Mouse (Mus musculus): Measurements from ENCODE around the gene Spata2. TPM values are rescaled to one million over a fixed set of nuclear protein-coding genes. Genes with fewer than 3 reads are reported as not detected.

Spata2 gene
- polyA plus RNA-seq, 1 experiment from 2014 or later, result 15.1 TPM

GRCm38 (mm10) chr2:167479501-167479900, 13.2 kb downstream of the Spata2 start:
- Histone ChIP-seq H3K4me2 (ENCODE audit: low read length) (no peak overlapping the region), H3K4me3 (ENCODE audit: low read depth, low read length) (no peak overlapping the region), H3K9ac (ENCODE audit: low read length) (no peak overlapping the region), H3K9me3 (ENCODE audit: control insufficient read depth, low read length) (no peaks in the 10 kb centered on the region), H3K27me3 (replicated peaks; ENCODE audit: control insufficient read depth, insufficient read depth, low read length) (no peaks in the 10 kb centered on the region), H3K27ac (ENCODE audit: low read depth) (no peak overlapping the region), H3K36me3 (ENCODE audit: control insufficient read depth, insufficient read depth, low read length) (peaks cover 29% of the 10 kb centered on the region), H3K4me1 (replicated peaks; ENCODE audit: control insufficient read depth, insufficient read depth, low read length) (peaks cover 15% of the 10 kb centered on the region)
- no peak for ATAC-seq (replicated peaks; ENCODE audit: low FRiP score, low TSS enrichment, low read depth)
- 96% methylated on average over 1 of the region's 1 CpGs for WGBS
- no peak for DNase-seq (ENCODE audit: low spot score)

GRCm38 (mm10) chr2:167478128-167478527, 14.6 kb downstream of the Spata2 start:
- no peak overlapping the region for H3K27ac ChIP-seq (ENCODE audit: low read depth)
- peaks cover 15% of the 10 kb centered on the region for H3K4me1 ChIP-seq (replicated peaks; ENCODE audit: control insufficient read depth, insufficient read depth, low read length)
- peaks cover 28% of the 10 kb centered on the region for H3K36me3 ChIP-seq (ENCODE audit: control insufficient read depth, insufficient read depth, low read length)
- no peak overlapping the region for H3K4me3 ChIP-seq (ENCODE audit: low read depth, low read length)
- ATAC-seq (replicated peaks; ENCODE audit: low FRiP score, low TSS enrichment, low read depth) (no peak), DNase-seq (ENCODE audit: low spot score) (no peak)
- no peak overlapping the region for H3K9ac ChIP-seq (ENCODE audit: low read length)
- H3K27me3 ChIP-seq (replicated peaks; ENCODE audit: control insufficient read depth, insufficient read depth, low read length), result no peaks in the 10 kb centered on the region
- H3K4me2 ChIP-seq (ENCODE audit: low read length), result no peak overlapping the region
- WGBS, result 30% methylated on average over 2 of the region's 2 CpGs
- no peaks in the 10 kb centered on the region for H3K9me3 ChIP-seq (ENCODE audit: control insufficient read depth, low read length)

GRCm38 (mm10) chr2:167476762-167477161, 15.9 kb downstream of the Spata2 start:
- Histone ChIP-seq H3K27me3 (replicated peaks; ENCODE audit: control insufficient read depth, insufficient read depth, low read length) (no peaks in the 10 kb centered on the region), H3K9me3 (ENCODE audit: control insufficient read depth, low read length) (no peaks in the 10 kb centered on the region), H3K4me1 (replicated peaks; ENCODE audit: control insufficient read depth, insufficient read depth, low read length) (peaks cover 15% of the 10 kb centered on the region), H3K9ac (ENCODE audit: low read length) (no peak overlapping the region), H3K4me3 (ENCODE audit: low read depth, low read length) (no peak overlapping the region), H3K27ac (ENCODE audit: low read depth) (peak overlapping the region; percentile 58), H3K36me3 (ENCODE audit: control insufficient read depth, insufficient read depth, low read length) (peaks cover 31% of the 10 kb centered on the region), H3K4me2 (ENCODE audit: low read length) (0 out of 2 replicates have a peak overlapping the region, but pooled peaks have one; percentile 6)
- WGBS, result 65% methylated on average over 4 of the region's 4 CpGs
- no peak for DNase-seq (ENCODE audit: low spot score)
- no peak; the same call in 1 of the 2 replicates for ATAC-seq (replicated peaks; ENCODE audit: low FRiP score, low TSS enrichment, low read depth)

- H3K4me1 ChIP-seq (replicated peaks; ENCODE audit: control insufficient read depth, insufficient read depth, low read length), result peaks cover 15% of the 10 kb centered on the region
- no peaks in the 10 kb centered on the region for H3K27me3 ChIP-seq (replicated peaks; ENCODE audit: control insufficient read depth, insufficient read depth, low read length)
- DNase-seq (ENCODE audit: low spot score) (peak; percentile 76), ATAC-seq (replicated peaks; ENCODE audit: low FRiP score, low TSS enrichment, low read depth) (peak; percentile 52; the same call in 1 of the 2 replicates)
- peak overlapping the region; percentile 58 for H3K27ac ChIP-seq (ENCODE audit: low read depth)
- WGBS, result 19% methylated on average over 7 of the region's 7 CpGs
- 0 out of 2 replicates have a peak overlapping the region, but pooled peaks have one; percentile 6 for H3K4me2 ChIP-seq (ENCODE audit: low read length)
- H3K36me3 ChIP-seq (ENCODE audit: control insufficient read depth, insufficient read depth, low read length), result peaks cover 36% of the 10 kb centered on the region
- H3K9ac ChIP-seq (ENCODE audit: low read length), result no peak overlapping the region
- H3K4me3 ChIP-seq (ENCODE audit: low read depth, low read length), result no peak overlapping the region
- H3K9me3 ChIP-seq (ENCODE audit: control insufficient read depth, low read length), result no peaks in the 10 kb centered on the region
Observed at GRCm38 (mm10) chr2:167476200-167476688, 16.4 kb downstream of the Spata2 start.

- WGBS, result 78% methylated on average over 5 of the region's 5 CpGs
- Histone ChIP-seq H3K4me2 (ENCODE audit: low read length) (no peak overlapping the region), H3K27ac (ENCODE audit: low read depth) (peak overlapping the region; percentile 58; the same call in 1 of the 2 replicates), H3K4me3 (ENCODE audit: low read depth, low read length) (no peak overlapping the region), H3K36me3 (ENCODE audit: control insufficient read depth, insufficient read depth, low read length) (peaks cover 42% of the 10 kb centered on the region), H3K9me3 (ENCODE audit: control insufficient read depth, low read length) (no peaks in the 10 kb centered on the region), H3K9ac (ENCODE audit: low read length) (no peak overlapping the region), H3K4me1 (replicated peaks; ENCODE audit: control insufficient read depth, insufficient read depth, low read length) (peaks cover 15% of the 10 kb centered on the region), H3K27me3 (replicated peaks; ENCODE audit: control insufficient read depth, insufficient read depth, low read length) (no peaks in the 10 kb centered on the region)
- no peak for DNase-seq (ENCODE audit: low spot score)
- no peak for ATAC-seq (replicated peaks; ENCODE audit: low FRiP score, low TSS enrichment, low read depth)
Observed at GRCm38 (mm10) chr2:167475596-167475995, 17.1 kb downstream of the Spata2 start.

GRCm38 (mm10) chr2:167474218-167474617, 18.5 kb downstream of the Spata2 start:
- Histone ChIP-seq H3K27ac (ENCODE audit: low read depth) (no peak overlapping the region), H3K9me3 (ENCODE audit: control insufficient read depth, low read length) (no peaks in the 10 kb centered on the region), H3K4me2 (ENCODE audit: low read length) (no peak overlapping the region), H3K36me3 (ENCODE audit: control insufficient read depth, insufficient read depth, low read length) (peaks cover 56% of the 10 kb centered on the region), H3K27me3 (replicated peaks; ENCODE audit: control insufficient read depth, insufficient read depth, low read length) (no peaks in the 10 kb centered on the region), H3K4me3 (ENCODE audit: low read depth, low read length) (no peak overlapping the region), H3K4me1 (replicated peaks; ENCODE audit: control insufficient read depth, insufficient read depth, low read length) (peaks cover 15% of the 10 kb centered on the region), H3K9ac (ENCODE audit: low read length) (no peak overlapping the region)
- WGBS, result 86% methylated on average over 6 of the region's 6 CpGs
- DNase-seq (ENCODE audit: low spot score) (no peak), ATAC-seq (replicated peaks; ENCODE audit: low FRiP score, low TSS enrichment, low read depth) (no peak)

- no peak overlapping the region for H3K4me2 ChIP-seq (ENCODE audit: low read length)
- H3K36me3 ChIP-seq (ENCODE audit: control insufficient read depth, insufficient read depth, low read length), result peaks cover 77% of the 10 kb centered on the region
- H3K4me3 ChIP-seq (ENCODE audit: low read depth, low read length), result no peak overlapping the region
- WGBS, result 84% methylated on average over 6 of the region's 6 CpGs
- ATAC-seq (replicated peaks; ENCODE audit: low FRiP score, low TSS enrichment, low read depth) (no peak), DNase-seq (ENCODE audit: low spot score) (no peak)
- peaks cover 10% of the 10 kb centered on the region for H3K4me1 ChIP-seq (replicated peaks; ENCODE audit: control insufficient read depth, insufficient read depth, low read length)
- H3K27me3 ChIP-seq (replicated peaks; ENCODE audit: control insufficient read depth, insufficient read depth, low read length), result no peaks in the 10 kb centered on the region
- no peaks in the 10 kb centered on the region for H3K9me3 ChIP-seq (ENCODE audit: control insufficient read depth, low read length)
- H3K9ac ChIP-seq (ENCODE audit: low read length), result no peak overlapping the region
- H3K27ac ChIP-seq (ENCODE audit: low read depth), result no peak overlapping the region
Observed at GRCm38 (mm10) chr2:167471585-167471984, 21.1 kb downstream of the Spata2 start.

- Histone ChIP-seq H3K9me3 (ENCODE audit: control insufficient read depth, low read length) (no peaks in the 10 kb centered on the region), H3K9ac (ENCODE audit: low read length) (no peak overlapping the region), H3K4me3 (ENCODE audit: low read depth, low read length) (no peak overlapping the region), H3K36me3 (ENCODE audit: control insufficient read depth, insufficient read depth, low read length) (peaks cover 87% of the 10 kb centered on the region), H3K4me2 (ENCODE audit: low read length) (no peak overlapping the region), H3K4me1 (replicated peaks; ENCODE audit: control insufficient read depth, insufficient read depth, low read length) (peaks cover under 1% of the 10 kb centered on the region), H3K27me3 (replicated peaks; ENCODE audit: control insufficient read depth, insufficient read depth, low read length) (no peaks in the 10 kb centered on the region), H3K27ac (ENCODE audit: low read depth) (no peak overlapping the region)
- 94% methylated on average over 3 of the region's 3 CpGs for WGBS
- DNase-seq (ENCODE audit: low spot score), result no peak
- ATAC-seq (replicated peaks; ENCODE audit: low FRiP score, low TSS enrichment, low read depth), result no peak
Observed at GRCm38 (mm10) chr2:167470611-167471010, 22.1 kb downstream of the Spata2 start.

- Histone ChIP-seq H3K4me2 (ENCODE audit: low read length) (no peak overlapping the region), H3K9me3 (ENCODE audit: control insufficient read depth, low read length) (no peaks in the 10 kb centered on the region), H3K27ac (ENCODE audit: low read depth) (no peak overlapping the region), H3K4me3 (ENCODE audit: low read depth, low read length) (no peak overlapping the region), H3K36me3 (ENCODE audit: control insufficient read depth, insufficient read depth, low read length) (peaks cover 83% of the 10 kb centered on the region), H3K27me3 (replicated peaks; ENCODE audit: control insufficient read depth, insufficient read depth, low read length) (no peaks in the 10 kb centered on the region), H3K4me1 (replicated peaks; ENCODE audit: control insufficient read depth, insufficient read depth, low read length) (no peaks in the 10 kb centered on the region), H3K9ac (ENCODE audit: low read length) (no peak overlapping the region)
- DNase-seq (ENCODE audit: low spot score) (no peak), ATAC-seq (replicated peaks; ENCODE audit: low FRiP score, low TSS enrichment, low read depth) (no peak)
- WGBS, result 84% methylated on average over 6 of the region's 6 CpGs
Observed at GRCm38 (mm10) chr2:167468444-167468843, 24.2 kb downstream of the Spata2 start.
